Comparison of ENCODE assay signal across 9 mouse cellular contexts in the genomic region with DNA sequence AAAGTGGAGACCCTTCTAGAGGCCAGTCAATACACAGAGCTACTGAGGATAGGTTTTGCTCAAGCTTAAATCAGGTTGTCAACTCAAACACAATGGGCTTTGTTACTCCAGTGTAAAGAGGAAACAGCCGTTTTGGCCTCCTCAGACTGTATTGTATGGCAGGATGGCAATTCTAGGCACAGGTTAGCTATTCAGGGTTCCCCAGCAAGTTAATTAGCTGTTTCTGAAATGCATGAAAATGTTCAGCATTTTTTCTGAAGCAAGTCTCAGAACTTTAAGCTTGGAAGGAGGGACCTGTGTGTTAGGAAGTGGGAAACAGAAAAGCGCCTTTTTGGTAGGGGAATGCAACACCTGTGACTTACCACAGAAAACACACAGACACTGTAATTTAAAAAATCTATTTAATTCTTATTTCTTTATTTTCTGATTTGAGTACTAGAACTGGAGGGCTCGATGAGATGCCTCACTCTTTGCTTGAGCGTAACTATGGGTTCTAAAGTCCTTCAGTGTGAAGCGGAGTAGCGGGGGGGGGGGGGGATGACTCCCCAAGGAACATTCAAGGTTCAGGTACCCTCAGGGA. TPM values are rescaled to one million over a fixed set of nuclear protein-coding genes. Genes with fewer than 3 reads are reported as not detected.
DNase-seq lines count a peak whose midpoint lies in the region; ATAC-seq lines count a peak whose summit lies in the region.
"Had no signal": no experiment of that assay in that cellular context is flagged by ENCODE, and none has a peak within 500 bp of the region (broad histone marks: within the 10 kb centered on the region; RNA-seq: fewer than 3 reads in every experiment).

No protein-coding gene starts in this region.

- 0 out of 2 replicates have a peak, but pooled peaks cover 3% of the 10 kb centered on the region for H3K4me1 ChIP-seq in embryonic facial prominence, embryonic 12.5 days
- H3K4me1 ChIP-seq in hindbrain, embryonic 11.5 days (replicated peaks; ENCODE audit: control insufficient read depth, insufficient read depth, low read length) = no peaks in the 10 kb centered on the region; the same call in 1 of the 2 replicates
- H3K4me1 ChIP-seq in liver, embryonic 15.5 days (replicated peaks) = peaks cover 22% of the 10 kb centered on the region
- H3K4me1 ChIP-seq in stomach, embryonic 14.5 days (ENCODE audit: control insufficient read depth, insufficient read depth, low read length) = peaks cover 3% of the 10 kb centered on the region; the same call in 1 of the 2 replicates

- no peaks in the 10 kb centered on the region for H3K27me3 ChIP-seq in embryonic facial prominence, embryonic 12.5 days
- no peaks in the 10 kb centered on the region for H3K27me3 ChIP-seq in hindbrain, embryonic 11.5 days (ENCODE audit: control insufficient read depth, insufficient read depth, low read length)
- H3K27me3 ChIP-seq in liver, embryonic 15.5 days = peaks cover 39% of the 10 kb centered on the region
- no peaks in the 10 kb centered on the region for H3K27me3 ChIP-seq in stomach, embryonic 14.5 days (ENCODE audit: control insufficient read depth, insufficient read depth, low read length)

- 2% methylated on average over 6 of the region's 6 CpGs for WGBS in embryonic facial prominence, embryonic 12.5 days
- 5% methylated on average over 6 of the region's 6 CpGs for WGBS in hindbrain, embryonic 11.5 days
- 23% methylated on average over 6 of the region's 6 CpGs for WGBS in liver, embryonic 15.5 days (ENCODE audit: insufficient replicate concordance)
- 8% methylated on average over 6 of the region's 6 CpGs for WGBS in stomach, embryonic 14.5 days

- peak overlapping the region; percentile 99 for H3K27ac ChIP-seq in embryonic facial prominence, embryonic 12.5 days
- peak overlapping the region; percentile 100 for H3K27ac ChIP-seq in hindbrain, embryonic 11.5 days (ENCODE audit: low read depth, low read length)
- peak overlapping the region; percentile 80 for H3K27ac ChIP-seq in liver, embryonic 15.5 days (replicated peaks)
- H3K27ac ChIP-seq in stomach, embryonic 14.5 days (ENCODE audit: low read length) = peak overlapping the region; percentile 98

- peak; percentile 4 for DNase-seq in adrenal gland, postnatal 10 days
- no peak for DNase-seq in adrenal gland, postnatal 14 days
- DNase-seq in hindbrain, embryonic 11.5 days (ENCODE audit: low spot score) = peak; percentile 48
- no peak for DNase-seq in frontal cortex, postnatal 10 days (ENCODE audit: low spot score in 2 of 2)
- DNase-seq in frontal cortex, postnatal 14 days (ENCODE audit: low spot score in 2 of 2) = no peak

- peak overlapping the region; percentile 64 for H3K4me3 ChIP-seq in embryonic facial prominence, embryonic 12.5 days
- H3K4me3 ChIP-seq in hindbrain, embryonic 11.5 days (ENCODE audit: low read depth, low read length) = peak overlapping the region; percentile 82
- peak overlapping the region; percentile 77 for H3K4me3 ChIP-seq in liver, embryonic 15.5 days (replicated peaks)
- H3K4me3 ChIP-seq in stomach, embryonic 14.5 days (ENCODE audit: low read depth, low read length) = peak overlapping the region; percentile 73

- H3K9ac ChIP-seq in embryonic facial prominence, embryonic 12.5 days = peak overlapping the region; percentile 91
- H3K9ac ChIP-seq in hindbrain, embryonic 11.5 days (ENCODE audit: low read depth, low read length) = peak overlapping the region; percentile 89
- peak overlapping the region; percentile 82 for H3K9ac ChIP-seq in liver, embryonic 15.5 days
- peak overlapping the region; percentile 70 for H3K9ac ChIP-seq in stomach, embryonic 14.5 days (replicated peaks; ENCODE audit: low read depth, low read length)

- no peak for ATAC-seq in embryonic facial prominence, embryonic 12.5 days (ENCODE audit: insufficient number of reproducible peaks, insufficient read depth, low FRiP score, low TSS enrichment)
- ATAC-seq in hindbrain, embryonic 11.5 days (ENCODE audit: low FRiP score) = no peak
- no peak for ATAC-seq in liver, embryonic 15.5 days (ENCODE audit: insufficient read depth)
- no peak for ATAC-seq in stomach, embryonic 14.5 days (ENCODE audit: insufficient number of reproducible peaks, insufficient read depth, low FRiP score, low read depth)

- H3K36me3 ChIP-seq in embryonic facial prominence, embryonic 12.5 days = no peaks in the 10 kb centered on the region
- no peaks in the 10 kb centered on the region for H3K36me3 ChIP-seq in hindbrain, embryonic 11.5 days (ENCODE audit: control insufficient read depth, insufficient read depth, low read length)
- H3K36me3 ChIP-seq in liver, embryonic 15.5 days (replicated peaks) = no peaks in the 10 kb centered on the region
- no peaks in the 10 kb centered on the region for H3K36me3 ChIP-seq in stomach, embryonic 14.5 days (ENCODE audit: control insufficient read depth, insufficient read depth, low read length)

- peak overlapping the region; percentile 72 for H3K4me2 ChIP-seq in embryonic facial prominence, embryonic 12.5 days (replicated peaks)
- H3K4me2 ChIP-seq in hindbrain, embryonic 11.5 days (replicated peaks; ENCODE audit: low read depth, low read length) = peak overlapping the region; percentile 64
- peak overlapping the region; percentile 98 for H3K4me2 ChIP-seq in liver, embryonic 15.5 days
- H3K4me2 ChIP-seq in stomach, embryonic 14.5 days (replicated peaks; ENCODE audit: low read depth, low read length) = peak overlapping the region; percentile 63

- no peaks in the 10 kb centered on the region for H3K9me3 ChIP-seq in embryonic facial prominence, embryonic 12.5 days
- H3K9me3 ChIP-seq in hindbrain, embryonic 11.5 days (ENCODE audit: control insufficient read depth, low read length) = no peaks in the 10 kb centered on the region
- no peaks in the 10 kb centered on the region for H3K9me3 ChIP-seq in liver, embryonic 15.5 days (replicated peaks)
- no peaks in the 10 kb centered on the region for H3K9me3 ChIP-seq in stomach, embryonic 14.5 days (ENCODE audit: control insufficient read depth, low read depth, low read length)

RNA-seq across cellular contexts. Expression of gene Pik3r3, which starts 1.3 kb away (rescaled TPM):
- 10 to 100 TPM; 15.6 to 18.9 TPM for total RNA-seq in adrenal gland, postnatal 10 days (2021)
- total RNA-seq in adrenal gland, postnatal 14 days (2021) = 15.1 and 18.9 TPM in 2 replicates
- 51.2 and 55.1 TPM in 2 replicates for polyA plus RNA-seq in embryonic facial prominence, embryonic 12.5 days (2016; fragmentation: Nextera tagmentation; extraction: Ambion mirVana)
- polyA plus RNA-seq in hindbrain, embryonic 11.5 days (2014; fragmentation: Nextera tagmentation; extraction: Ambion mirVana) = 75.9 and 103 TPM in 2 replicates
- 0.51 and 0.63 TPM in 2 replicates for polyA plus RNA-seq in liver, embryonic 15.5 days (2015; fragmentation: Nextera tagmentation; extraction: Ambion mirVana)
- polyA plus RNA-seq in stomach, embryonic 14.5 days (2014; fragmentation: Nextera tagmentation; extraction: Ambion mirVana) = 21.6 and 24.6 TPM in 2 replicates

RNA-seq across cellular contexts. Expression of gene Gm49337, which starts 47.0 kb away (rescaled TPM):
- not detected for total RNA-seq in adrenal gland, postnatal 10 days (2021)
- not detected in 2 replicates for total RNA-seq in adrenal gland, postnatal 14 days (2021)
- not detected in 2 replicates for polyA plus RNA-seq in embryonic facial prominence, embryonic 12.5 days (2016; fragmentation: Nextera tagmentation; extraction: Ambion mirVana)
- polyA plus RNA-seq in hindbrain, embryonic 11.5 days (2014; fragmentation: Nextera tagmentation; extraction: Ambion mirVana) = not detected in 2 replicates
- not detected in 2 replicates for polyA plus RNA-seq in liver, embryonic 15.5 days (2015; fragmentation: Nextera tagmentation; extraction: Ambion mirVana)
- not detected in 2 replicates for polyA plus RNA-seq in stomach, embryonic 14.5 days (2014; fragmentation: Nextera tagmentation; extraction: Ambion mirVana)
- total RNA-seq: hematopoietic stem cell, adult 5-6 weeks had no signal

RNA-seq across cellular contexts. Expression of gene 1700042G07Rik, which starts 47.0 kb away (rescaled TPM):
- not detected for total RNA-seq in adrenal gland, postnatal 10 days (2021)
- not detected in 2 replicates for total RNA-seq in adrenal gland, postnatal 14 days (2021)
- not detected in 2 replicates for polyA plus RNA-seq in embryonic facial prominence, embryonic 12.5 days (2016; fragmentation: Nextera tagmentation; extraction: Ambion mirVana)
- not detected in 2 replicates for polyA plus RNA-seq in hindbrain, embryonic 11.5 days (2014; fragmentation: Nextera tagmentation; extraction: Ambion mirVana)
- polyA plus RNA-seq in liver, embryonic 15.5 days (2015; fragmentation: Nextera tagmentation; extraction: Ambion mirVana) = not detected in 2 replicates
- not detected in 2 replicates for polyA plus RNA-seq in stomach, embryonic 14.5 days (2014; fragmentation: Nextera tagmentation; extraction: Ambion mirVana)
- total RNA-seq: hematopoietic stem cell, adult 5-6 weeks had no signal

RNA-seq across cellular contexts. Expression of gene Tspan1, which starts 52.8 kb away (rescaled TPM):
- total RNA-seq in adrenal gland, postnatal 10 days (2021) = not detected
- total RNA-seq in adrenal gland, postnatal 14 days (2021) = not detected in 2 replicates
- polyA plus RNA-seq in embryonic facial prominence, embryonic 12.5 days (2016; fragmentation: Nextera tagmentation; extraction: Ambion mirVana) = 0.23 and 0.37 TPM in 2 replicates
- 0.17 TPM in 1 of 2 replicates, not detected in the other for polyA plus RNA-seq in hindbrain, embryonic 11.5 days (2014; fragmentation: Nextera tagmentation; extraction: Ambion mirVana)
- polyA plus RNA-seq in liver, embryonic 15.5 days (2015; fragmentation: Nextera tagmentation; extraction: Ambion mirVana) = 0.07 TPM in 1 of 2 replicates, not detected in the other
- polyA plus RNA-seq in stomach, embryonic 14.5 days (2014; fragmentation: Nextera tagmentation; extraction: Ambion mirVana) = 50.2 and 51.7 TPM in 2 replicates
- total RNA-seq: hematopoietic stem cell, adult 5-6 weeks had no signal

Comparison
In these comparisons a context has a peak if more than half of its experiments do, and no peak if none do; other contexts are left out.
1. DNase-seq: peak in adrenal gland, postnatal 10 days (single experiment) and hindbrain, embryonic 11.5 days (single experiment); none in adrenal gland, postnatal 14 days (single experiment), frontal cortex, postnatal 10 days (0 of 2) and frontal cortex, postnatal 14 days (0 of 2).
2. RNA of gene Pik3r3, which starts 1.3 kb away (polyA plus RNA-seq): 75.9 to 103 TPM in hindbrain, embryonic 11.5 days, 51.2 to 55.1 TPM in embryonic facial prominence, embryonic 12.5 days and 21.6 to 24.6 TPM in stomach, embryonic 14.5 days; 0.51 to 0.63 TPM in liver, embryonic 15.5 days; every median in the first group is over 10 times any median in the second.
3. Peak in every context shown above with its lines, with median percentiles within 50 percentile points of each other: H3K27ac ChIP-seq, H3K4me2 ChIP-seq, H3K4me3 ChIP-seq and H3K9ac ChIP-seq.